Mouse (Mus musculus) kidney, adult 9 months (tissue): ENCODE data around the gene Meis2.
A peak's percentile ranks its signal among the peaks of the same experiment; 100 is the strongest.

ENCODE experiments used
- DNase-seq: peaks from one replicate; pipeline ENCODE4 v3.0.0; 2022

The Meis2 gene

DNA sequence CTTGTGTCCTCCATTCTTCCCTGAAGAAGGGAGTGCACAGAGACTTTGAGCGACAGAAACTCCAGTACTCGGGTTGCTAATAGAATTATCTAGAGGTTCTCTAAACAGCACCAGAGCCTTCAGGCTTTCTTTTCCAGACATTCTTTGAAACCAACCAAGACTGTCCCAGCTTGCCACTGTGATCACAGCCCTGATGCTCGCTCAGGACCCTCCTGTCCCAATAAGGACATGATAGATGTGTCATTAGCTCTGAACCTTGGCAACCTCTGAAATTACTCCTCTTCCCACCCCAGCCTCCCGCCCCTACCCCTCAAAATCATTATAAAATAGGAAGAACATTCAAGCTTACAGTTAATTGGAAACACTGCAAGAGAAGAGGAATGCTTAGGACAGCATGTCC lies 71.8 kb downstream of the Meis2 start:
- DNase-seq = no peak

DNA sequence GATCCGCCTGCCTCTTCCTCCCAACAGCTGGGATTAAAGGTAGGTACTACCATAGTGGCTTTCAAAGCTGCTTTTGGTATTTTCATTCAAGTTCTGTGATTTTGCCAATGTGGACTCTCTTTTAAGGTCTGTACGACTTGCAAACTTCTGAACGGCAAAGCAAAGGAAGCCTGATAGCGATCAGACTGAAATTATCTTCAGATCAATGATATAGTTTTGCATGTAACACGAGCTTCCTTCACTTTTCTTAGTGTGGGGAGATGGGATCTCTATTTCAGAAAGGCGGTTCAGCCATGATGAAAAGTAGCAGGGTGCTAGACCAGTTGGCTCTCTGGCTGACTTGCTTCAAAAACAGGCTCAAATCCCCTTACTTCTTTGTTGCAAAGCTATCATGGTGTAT lies 76.4 kb downstream of the Meis2 start:
- DNase-seq = no peak

DNA sequence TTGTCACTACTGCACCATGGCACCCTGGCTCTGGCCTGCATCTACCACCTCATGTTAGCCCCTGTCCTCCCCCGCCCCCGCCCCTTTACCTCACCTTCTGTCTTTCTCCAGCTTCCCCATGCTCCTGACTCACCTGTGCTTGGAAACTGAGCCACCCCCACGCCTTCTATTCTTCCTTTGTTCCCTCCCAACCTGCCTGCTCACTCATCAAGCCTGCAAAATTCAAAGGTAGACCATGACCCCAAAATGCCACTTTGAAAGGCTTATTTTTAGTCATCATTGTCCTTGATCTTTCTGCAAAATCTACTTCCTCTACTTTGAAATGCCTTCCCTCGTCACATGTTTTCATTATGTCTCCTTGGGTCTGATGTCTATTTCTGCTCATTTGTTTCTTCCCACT lies 77.2 kb downstream of the Meis2 start:
- no peak for DNase-seq

DNA sequence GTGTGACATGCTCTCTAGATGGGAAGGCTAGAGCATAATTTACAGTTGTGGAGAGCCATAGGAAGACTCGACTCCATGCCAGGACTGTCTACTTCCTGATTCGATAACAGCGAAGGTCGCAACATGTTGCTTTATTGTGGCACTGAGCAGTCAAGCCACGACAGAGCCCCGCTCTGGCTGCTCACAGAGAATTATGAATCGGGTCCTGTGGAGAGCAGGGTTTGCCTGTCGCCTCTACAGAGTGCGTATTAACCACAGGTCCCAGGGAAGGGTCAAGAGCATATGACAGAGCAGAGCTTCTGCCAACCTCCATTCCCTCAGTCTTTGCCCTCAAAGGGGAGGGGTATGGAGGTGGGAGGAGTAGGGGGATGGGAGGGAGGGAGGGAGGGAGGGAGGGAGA lies 80.7 kb downstream of the Meis2 start:
- no peak for DNase-seq

DNA sequence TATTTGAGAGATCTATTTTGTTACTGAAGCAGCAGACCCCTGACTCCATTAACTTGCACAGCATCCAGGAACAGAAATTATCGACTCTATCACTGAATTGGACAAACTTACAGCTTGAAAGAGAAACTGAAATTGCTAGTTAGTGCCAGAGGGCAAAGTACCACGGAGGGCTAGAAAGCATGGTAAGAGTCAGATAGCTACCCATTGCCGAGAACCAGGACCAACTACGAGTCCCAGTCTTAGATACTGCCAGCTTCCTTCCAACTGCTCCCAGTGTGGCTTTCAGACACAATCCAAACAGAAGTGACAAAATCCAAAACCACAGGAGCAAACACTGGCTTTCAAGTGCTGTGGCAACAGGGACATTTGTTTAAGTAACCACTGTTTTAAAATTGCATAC lies 81.2 kb downstream of the Meis2 start:
- DNase-seq = no peak

DNA sequence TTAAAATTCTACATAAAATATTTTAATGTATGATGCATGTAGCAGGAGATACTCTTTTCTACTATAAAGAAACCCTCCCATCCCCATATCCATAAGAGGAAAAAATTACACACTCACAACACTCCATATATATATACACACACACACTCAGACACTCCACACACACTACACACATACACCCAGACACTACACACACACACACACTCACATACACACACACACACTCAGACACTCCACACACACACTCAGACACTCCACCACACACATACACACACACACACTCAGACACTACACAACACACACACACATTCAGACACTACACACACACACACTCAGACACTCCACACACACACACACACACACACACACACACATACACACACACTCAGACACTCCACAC lies 85.1 kb downstream of the Meis2 start:
- no peak for DNase-seq

DNA sequence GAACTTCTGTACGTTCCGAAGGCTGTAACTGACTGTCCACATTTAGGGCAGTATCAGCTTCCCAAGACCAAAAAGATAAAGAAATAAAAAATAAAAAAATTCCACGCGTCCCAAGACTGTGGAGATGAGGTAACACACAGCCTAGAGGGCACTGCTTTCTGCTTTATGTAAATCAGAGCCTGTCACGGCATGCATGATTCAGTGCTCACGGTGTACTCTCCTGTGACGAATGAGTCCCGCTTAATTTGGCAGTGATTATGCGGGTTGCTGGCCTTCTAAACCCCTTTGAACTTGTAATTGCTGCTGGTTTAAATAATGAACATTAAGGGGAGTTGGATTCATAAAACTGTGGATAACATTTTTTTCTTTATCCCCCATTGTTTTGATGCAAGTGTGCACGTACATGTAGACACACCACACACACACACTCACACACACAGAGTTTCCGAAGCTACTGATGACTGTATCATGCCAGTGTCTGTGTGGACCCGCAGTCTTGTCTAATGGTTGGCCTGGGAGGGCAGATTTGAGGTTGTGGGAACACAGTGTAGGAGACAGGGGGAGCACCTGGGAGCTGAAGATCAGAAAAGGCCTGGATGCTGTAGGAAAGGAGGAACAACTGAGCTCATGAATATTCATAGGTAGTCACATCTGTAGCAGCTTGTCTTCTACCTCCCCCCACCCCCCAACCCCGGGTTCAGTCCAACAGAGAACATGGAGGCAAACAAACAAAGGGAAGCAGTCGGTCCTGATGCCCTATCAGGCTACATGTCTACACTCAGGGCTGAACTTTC lies 85.8 kb downstream of the Meis2 start:
- peak; percentile 29 for DNase-seq

DNA sequence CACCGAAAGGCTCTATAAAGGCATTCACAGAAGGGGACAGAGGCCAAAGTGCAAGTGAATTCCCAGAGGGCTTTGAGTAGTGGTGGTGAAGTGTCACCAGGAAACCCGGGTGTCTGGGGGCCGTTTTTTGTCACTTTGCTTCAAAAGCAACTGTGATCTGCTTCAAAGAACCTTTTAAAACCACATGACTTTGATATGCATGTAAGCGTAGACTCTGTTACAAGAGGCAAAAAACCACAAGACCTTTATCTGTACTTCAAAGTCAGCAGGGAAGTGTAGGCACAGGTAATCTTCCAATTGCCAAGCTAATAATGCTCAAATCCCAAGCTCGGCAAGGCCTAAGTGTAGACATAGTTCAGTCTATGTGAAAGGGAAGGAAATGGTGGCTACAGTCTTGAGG lies 87.0 kb downstream of the Meis2 start:
- no peak for DNase-seq

DNA sequence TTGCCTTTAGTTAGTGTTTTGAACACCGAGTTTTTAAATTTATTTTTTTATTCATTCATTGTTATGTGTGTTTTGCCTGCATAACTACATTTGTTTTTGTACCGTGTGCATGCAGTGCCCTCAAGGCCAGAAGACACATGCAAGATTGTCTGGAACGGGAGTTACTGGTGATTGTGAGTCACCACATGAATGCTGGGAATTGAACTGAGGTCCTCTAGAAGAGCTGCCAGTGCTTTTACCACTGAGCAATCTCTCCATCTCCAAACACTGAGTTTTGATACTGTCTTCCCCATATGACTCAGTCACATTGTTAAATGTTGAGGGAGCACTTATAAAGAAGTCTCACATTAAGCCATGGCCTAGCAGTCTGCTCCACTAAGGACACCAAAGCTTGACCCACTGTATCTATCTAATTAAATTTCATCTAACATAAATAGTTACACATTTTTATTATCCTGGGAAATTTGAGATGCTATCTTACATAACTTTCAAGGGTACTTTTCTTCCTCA lies 94.3 kb downstream of the Meis2 start:
- DNase-seq = no peak

DNA sequence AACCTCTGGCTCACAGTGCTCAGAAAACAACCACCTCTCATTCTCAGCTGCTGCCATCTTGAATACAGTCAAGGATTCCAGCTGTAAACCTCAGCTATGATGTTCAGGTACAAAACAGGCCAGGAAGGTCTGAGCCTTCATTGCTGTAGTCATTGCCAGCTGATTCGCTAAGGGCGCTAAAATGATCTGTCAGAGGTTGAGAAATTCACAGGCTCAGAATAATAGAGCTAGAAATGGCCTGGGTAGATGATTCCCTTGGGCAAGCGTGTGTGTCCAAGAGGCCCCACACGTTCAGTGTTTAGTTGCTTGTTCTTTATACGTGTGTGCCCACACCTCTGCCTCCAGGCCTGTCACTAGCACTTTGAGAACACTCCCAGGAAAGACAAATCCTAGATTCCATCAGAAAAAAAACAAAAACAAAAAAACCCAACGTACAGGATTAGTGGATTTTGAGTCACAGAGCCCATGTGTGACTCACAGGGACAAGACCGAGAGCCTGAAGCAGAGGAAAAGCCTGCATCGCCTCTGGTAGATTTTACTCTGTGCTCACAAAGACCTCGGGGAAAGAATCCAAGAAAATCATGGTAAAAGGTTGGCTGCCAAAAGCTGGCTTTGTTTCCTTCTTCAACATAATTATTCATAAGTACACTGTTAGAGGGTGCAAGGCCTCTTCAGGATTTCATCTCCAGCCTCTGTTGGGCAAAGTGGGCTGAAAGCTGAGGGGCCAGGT lies 95.4 kb downstream of the Meis2 start:
- peak; percentile 14 for DNase-seq

DNA sequence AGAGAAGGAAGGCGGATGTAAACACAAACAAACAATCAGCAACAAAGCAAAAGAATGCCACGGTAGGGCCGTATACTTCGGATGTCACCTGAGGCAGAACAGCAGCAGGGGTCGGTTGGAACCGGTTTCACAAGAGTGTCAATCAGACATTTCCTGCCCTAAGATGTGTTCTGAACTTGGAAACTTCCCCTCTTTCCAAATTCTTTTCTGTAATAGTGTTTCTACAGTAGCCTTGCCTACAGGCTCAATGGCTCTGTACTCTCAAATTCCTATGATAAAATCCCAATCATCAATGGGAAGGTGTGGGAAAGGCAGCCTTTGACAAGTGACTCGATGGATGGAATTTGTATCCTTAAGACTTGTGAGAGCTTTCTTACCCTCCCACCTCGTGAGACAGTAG lies 96.4 kb downstream of the Meis2 start:
- no peak for DNase-seq

DNA sequence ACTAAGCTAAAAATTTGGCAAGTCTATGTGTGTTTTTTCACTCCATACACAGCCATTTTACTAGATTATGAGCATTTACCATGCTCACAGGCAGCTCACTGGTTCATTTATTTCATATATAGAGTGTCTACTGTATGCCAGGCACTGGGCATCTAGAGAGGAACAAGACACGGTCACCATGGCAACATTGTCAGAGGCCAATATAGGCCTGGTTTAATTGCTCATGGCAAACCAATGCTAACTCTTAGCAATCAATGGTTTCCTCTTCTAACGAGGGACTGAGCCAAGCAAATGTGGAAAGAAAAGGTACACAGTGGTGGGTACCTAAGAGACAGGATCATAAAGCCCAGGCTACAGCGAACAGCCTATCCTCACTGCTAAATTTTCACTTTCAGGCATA lies 100.7 kb downstream of the Meis2 start:
- no peak for DNase-seq

DNA sequence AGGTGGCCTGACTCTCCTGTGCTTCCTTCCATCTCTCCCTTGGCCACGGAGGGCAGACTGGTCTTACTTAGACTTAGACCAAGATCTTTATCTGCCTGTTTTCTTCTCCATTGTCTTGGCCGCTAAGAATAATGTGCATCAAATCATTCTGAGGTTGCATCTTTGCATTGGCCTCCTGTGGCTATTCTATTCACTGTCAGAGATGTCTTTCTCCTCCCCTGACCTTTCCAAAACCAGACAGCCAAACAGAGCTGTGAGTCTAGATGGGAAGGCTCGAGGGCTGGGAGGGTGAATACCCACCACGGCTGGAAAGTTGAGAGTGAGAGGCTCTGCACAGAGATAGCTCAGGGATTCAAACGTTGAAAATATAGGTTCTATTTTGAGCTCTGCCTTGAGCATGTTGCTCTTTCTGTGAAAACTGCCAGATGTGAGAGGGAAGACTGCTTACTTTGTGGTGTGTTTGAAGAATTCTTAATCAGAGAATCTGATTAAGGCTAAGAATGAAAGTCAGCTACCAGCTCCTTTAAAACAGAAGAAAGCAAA lies 102.3 kb downstream of the Meis2 start:
- DNase-seq = no peak

DNA sequence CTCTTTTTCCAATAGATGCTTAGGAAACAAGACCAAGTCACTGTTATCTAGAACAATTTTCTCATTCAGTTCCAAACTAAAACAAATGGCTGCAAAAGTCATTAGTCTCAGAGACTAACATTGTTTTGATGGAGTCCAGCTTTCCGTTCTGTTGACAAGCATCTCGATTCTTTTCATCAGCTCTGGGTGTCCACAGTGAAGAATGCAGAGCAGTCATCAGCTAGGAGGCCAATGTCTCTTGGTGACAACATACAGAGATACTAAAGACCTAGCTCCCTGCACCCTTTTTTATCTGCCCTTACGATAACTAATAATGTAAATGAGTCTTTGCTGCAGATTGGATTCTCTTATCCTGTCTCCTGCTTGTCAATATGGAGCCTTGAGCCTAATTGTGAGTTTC lies 102.9 kb downstream of the Meis2 start:
- no peak for DNase-seq

DNA sequence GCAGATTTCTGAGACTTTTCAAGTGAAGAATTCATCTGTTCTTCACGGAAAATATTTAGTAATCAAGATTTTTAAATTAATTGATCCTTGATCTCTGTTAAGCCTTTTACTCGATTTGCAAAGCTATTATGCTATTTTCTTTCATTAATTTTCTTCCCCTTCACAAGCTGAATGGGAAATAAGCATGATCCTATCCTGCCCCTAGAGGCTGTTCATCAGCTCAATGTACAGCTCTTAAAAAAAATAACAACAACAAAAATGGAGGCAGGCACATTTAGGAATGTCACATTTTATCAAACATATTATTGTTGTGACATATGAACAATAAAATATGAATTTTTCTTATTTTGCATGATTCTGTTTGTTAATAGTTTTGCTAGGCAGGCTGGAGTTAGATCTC lies 103.5 kb downstream of the Meis2 start:
- no peak for DNase-seq

DNA sequence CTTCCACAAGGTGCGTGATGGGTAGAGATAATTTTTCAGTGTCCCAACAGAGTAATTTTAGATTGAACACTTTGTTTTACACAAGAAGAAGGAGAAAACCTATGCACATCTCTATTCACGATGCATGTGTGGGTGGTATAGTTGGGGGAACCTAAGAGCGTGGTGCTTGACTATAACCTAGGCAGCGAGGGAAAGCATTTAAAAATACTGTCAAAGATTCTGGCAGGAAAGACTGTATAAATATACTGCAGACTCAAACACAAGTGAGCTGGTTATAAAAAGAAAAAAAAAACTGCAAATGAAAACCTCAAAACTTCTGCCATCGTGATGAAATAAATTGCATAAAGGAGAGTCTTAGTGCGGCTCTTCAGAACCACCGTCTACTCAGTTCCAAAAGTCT lies 105.0 kb downstream of the Meis2 start:
- no peak for DNase-seq

DNA sequence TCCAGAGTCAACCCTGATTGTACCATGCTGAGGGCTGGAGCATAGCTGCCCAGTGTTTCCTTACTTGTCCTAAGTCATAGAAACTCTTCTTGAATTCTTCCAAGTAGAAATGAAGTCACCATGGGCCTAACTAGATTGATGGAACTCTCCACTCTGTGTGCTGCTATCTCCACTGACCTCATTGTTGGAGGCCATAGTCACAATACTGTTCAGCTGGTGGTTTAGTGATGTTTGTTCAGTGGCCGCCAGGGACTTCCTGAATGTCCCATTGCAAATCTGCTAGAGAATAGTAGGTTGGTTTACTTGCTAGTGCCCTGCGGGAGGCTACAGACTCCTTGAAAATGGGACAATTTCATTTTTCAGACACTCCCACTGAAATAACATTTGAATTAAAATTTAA lies 108.9 kb downstream of the Meis2 start:
- no peak for DNase-seq

DNA sequence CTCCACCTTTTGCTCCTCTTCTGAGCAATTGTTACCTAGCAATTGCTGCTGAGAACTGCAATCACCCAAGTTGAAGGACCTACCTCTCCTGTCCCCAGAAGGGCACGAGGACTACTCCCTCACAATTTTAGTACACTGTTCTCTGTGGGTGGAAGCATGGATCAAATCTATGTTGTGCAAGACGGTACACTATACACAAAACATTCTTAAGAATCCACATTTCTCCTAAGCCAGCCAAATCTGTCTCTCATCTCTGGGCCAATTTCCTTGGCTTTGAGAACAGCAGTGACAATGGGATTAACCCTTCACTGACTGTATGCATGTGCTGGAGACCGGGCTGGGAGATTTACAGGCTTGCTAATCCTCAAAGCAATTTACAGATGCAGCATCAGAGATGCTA lies 115.0 kb downstream of the Meis2 start:
- DNase-seq = no peak

DNA sequence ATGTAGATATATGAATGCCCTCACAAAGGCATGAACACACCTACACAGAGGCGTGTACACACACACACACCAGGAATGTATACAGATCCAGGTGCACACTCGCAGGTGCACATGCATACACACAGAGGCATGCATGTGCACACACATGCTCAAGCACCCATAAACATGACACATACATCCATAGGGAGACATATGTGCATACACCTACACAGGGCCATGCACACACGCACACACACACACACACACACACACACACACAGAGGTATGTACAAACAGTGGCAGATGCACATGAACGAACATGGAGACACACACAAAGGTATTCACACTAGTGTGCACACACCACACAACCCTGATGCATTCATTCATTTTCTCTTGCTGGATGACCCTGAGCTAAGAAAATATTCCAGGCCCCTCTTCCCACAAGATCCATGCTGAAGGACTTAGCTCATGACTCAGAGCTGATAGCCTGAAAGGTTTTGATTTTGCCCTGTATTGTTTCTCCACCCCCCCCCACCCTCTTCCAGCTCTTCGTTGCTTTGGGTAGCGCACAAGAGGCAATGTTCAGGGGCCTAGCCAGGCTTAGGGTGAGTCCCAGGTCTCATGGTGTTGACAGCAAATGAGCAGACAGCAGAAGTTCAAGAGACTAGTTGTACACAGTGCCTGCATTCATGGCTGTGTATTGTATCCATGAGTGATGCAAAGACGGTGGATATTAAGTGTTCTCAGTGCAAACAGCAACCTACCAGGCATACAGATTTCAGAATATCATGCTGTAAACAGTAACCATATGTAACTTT lies 116.8 kb downstream of the Meis2 start:
- DNase-seq = no peak

DNA sequence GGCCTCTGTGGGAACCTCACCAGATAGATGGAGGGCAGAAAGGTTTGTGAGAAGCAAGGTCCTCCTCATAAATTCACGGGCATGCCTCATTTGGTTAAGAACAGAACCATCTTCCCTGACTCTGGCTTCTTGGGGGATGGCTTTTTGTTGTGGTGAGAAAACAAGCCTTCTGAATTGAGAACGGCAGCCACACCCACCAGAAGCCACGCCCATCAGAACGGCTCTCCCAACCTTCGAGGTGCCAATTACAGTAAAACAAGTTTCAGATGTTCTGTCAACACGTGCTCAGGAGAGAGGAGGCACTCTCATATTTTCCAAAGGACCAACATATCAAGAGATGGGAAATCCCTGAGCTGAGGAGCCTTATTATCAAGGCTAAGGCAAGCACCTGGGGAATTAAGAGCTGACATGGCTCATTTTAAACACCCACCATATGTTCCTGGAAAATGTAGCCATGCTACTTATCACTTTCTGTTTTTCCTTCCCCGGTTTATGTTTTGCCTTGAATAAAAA lies 117.9 kb downstream of the Meis2 start:
- DNase-seq = no peak

DNA sequence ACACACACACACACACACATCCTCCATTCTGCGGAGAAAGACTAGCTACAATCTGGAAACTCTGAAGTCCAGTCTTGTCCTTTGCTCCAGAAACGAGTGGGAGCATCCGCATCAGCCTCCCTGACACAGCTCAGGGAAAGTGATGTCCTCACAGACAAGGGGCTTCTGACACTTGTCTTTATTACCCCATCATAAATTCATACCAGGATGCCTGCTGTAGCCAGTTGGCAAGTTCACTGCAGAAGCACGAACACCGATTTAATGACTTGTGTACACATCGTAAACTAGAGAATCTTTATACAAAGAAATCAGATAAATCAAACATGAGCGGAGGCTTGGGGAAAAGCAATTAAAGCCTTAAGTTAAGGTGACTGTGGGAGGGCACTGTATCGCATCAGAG lies 122.6 kb downstream of the Meis2 start:
- no peak for DNase-seq

DNA sequence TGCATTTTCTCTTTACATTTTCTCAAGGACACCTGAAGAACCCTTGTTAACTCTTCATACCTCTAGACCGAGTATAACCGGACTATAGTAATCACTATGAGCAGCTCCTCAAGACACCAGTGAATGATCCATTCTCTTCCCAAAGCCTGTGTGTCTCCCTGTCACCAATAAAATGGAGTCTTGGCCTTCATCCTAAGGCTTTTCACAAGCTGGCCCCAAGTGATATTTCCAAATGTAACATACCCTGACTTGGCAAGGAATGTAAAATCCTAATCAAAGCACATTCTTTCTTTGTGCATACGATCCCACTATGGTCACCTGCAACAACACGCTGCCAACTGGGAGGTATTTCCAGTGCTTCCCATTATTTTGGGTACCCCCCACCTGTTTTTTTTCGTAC lies 125.8 kb downstream of the Meis2 start:
- DNase-seq = no peak

DNA sequence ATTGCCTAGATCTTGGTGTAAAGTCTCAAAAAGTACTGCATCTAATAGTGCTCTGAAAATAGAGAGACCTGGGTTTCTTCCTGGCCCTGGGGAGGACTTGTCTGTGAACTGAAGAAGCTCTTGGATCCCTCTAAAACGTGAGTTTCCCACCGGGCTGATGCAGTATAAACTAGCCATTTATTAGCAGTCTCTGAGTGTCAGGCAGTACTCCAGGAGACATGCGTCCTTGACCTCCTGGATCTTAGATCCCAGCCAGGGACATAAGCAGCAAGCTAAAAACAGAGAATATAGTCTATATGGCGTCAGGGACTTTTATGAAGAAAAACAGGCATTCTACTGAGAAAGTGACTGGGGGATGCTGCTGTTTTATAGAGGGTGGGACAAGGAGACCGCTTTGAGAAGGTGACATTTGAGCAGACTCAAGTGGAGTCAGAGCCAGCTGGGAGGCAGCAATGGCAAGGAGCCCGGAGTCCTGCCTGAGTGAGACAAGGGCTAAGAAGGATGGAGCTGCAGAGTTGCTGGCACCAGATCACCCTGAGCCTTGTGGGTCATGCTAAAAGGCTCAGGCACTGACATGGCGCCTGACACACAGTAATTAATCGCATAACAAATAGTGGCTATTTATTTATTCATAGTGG lies 126.6 kb downstream of the Meis2 start:
- DNase-seq = no peak
